Mouse (Mus musculus): ENCODE results near the gene Cfap61.

The Cfap61 gene

GRCm38 (mm10) chr2:146010816-146011215, 76.2 kb downstream of the Cfap61 start:
- DNase-seq (ENCODE audit: low read depth, low spot score), result no peak

- no peak for DNase-seq (ENCODE audit: low read depth, low spot score)
Measured at GRCm38 (mm10) chr2:146015341-146016186, 81.0 kb downstream of the Cfap61 start.

GRCm38 (mm10) chr2:146022846-146023245, 88.3 kb downstream of the Cfap61 start:
- no peak for DNase-seq (ENCODE audit: low read depth, low spot score)

- DNase-seq (ENCODE audit: low read depth, low spot score), result no peak
Measured at GRCm38 (mm10) chr2:146043640-146044039, 109.1 kb downstream of the Cfap61 start.

DNA sequence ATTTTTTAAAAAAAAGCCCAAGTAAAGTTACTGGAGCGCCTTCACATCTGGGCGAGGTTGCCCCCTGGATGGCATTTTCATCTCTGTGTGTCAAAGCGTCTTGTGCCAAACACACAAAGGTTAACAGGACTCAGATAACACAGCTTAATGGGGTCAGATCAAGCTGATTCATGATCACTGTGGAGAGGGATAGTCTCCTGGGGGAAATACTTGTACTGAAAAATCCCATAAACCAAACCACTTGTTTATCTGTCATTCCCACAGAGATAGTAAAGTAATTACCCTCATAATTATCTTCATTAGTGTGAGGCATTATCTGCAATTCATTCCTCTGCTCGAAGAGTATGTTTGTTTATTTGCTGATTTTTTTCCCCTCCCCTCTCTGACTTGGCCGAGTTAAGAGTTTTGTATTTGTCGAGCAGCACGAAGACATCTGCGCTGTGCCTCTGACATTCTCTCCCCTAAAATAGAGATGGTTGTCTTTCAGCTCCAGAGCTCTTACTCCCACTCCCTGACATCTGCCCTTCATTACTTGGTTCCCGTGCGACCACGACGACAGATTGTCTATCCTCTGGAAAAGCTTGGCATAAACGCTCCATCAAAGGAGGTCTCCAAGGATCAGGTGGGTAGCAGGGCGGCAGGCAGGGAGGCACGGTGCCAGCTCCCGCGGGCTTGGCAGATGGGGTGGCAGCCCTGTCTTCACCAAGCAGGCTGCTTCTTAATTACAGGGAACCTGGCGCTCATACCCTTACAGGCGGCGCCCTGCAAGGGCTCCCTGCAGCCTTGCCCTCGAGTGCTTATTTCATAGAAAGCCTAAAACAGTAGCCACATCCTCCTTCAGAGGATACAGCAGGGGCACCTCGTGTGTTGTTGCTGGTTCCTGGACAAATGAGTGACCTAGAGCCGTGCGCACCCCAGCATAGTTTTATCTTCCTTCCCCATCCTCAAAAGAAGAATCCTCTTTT, 110.6 kb downstream of the Cfap61 start:
- no peak for DNase-seq (ENCODE audit: low read depth, low spot score)

DNA sequence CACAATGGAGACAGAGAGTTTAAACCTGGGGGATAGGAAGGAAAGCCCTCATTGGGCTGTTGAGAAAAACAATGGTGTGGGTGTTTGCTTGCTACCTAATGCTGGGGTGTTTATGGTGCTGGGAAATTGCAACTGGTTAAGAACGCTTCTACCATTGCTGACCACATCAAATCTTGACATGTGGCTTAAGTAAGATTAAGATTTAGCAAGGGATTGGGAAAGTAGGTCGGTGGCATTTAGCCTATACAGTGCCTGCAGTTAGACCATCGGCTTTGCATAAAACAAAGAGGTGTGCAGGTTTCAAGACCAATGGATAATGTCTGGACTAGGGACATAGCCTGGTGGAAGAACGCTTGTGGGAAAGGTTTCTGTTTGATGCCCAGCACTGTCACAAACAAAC, 113.1 kb downstream of the Cfap61 start:
- DNase-seq (ENCODE audit: low read depth, low spot score), result peak; percentile 85

DNA sequence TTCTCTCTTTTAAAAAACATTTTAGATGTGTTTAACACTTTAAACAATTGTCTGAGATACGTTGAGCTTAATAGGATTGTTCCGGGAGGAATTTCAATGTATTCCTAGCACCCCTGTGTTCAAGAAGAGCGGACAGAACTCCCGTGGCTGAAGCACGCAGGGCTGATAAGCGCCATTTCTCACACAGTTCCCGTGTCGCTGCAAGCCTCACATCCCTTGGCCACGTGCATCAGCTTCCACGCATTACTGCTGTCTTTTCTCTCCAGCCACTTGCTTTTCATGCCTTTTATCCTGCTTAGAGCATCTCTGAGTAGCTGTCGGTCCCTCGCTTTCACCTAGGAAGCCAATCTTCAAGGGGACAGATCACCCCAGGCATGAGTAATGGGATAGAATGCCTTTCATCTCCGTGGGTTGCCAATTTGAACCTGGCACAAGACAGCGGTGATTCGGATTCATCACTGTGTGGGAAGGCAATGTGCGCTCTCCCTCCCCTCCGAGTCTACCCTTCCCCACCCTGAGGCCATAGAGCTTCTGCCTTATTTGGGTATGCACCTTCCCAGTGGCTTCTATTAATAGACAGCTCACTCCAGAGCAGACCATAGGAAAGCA, 113.7 kb downstream of the Cfap61 start:
- no peak for DNase-seq (ENCODE audit: low read depth, low spot score)

DNA sequence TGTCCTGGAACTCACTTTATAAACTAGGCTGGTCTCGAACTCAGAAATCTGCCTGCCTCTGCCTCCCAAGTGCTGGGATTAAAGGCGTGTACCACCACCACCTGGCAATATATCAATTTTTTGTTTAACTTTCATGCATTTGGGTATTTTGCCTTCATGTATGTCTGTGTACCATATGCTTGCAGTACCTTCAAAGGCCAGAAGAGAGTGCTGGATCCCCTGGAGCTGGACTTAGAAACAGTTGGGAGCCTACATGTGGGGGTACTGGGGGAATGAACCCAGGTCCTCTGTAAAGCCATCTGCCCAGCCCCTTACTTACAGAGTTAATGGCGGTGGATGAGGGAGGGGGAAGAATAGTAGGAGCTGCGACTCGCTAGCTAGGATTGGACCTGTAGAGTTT, 114.8 kb downstream of the Cfap61 start:
- DNase-seq (ENCODE audit: low read depth, low spot score), result no peak

GRCm38 (mm10) chr2:146050069-146050468, 115.5 kb downstream of the Cfap61 start:
- no peak for DNase-seq (ENCODE audit: low read depth, low spot score)

- no peak for DNase-seq (ENCODE audit: low read depth, low spot score)
Measured at GRCm38 (mm10) chr2:146051334-146051733, 116.8 kb downstream of the Cfap61 start.

DNA sequence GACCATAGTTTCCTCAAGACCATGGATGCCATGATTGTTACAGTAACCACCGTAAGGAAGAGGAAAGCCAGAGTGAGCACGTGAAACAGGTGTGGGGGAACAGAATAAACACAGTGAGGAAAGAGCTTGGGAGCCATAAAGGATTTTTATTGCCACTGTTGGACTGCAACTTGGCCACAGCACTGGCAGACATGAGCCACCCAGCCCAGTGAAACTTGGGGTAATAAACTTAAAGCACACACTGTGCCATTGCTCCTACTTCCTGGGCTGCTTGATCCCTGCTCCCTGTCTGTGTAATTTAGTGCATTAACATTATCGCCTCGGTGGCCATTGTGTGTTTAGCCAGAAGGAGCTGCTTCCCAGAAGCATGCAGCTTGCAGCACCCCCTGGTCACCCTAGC, 122.5 kb downstream of the Cfap61 start:
- DNase-seq (ENCODE audit: low read depth, low spot score), result no peak

DNA sequence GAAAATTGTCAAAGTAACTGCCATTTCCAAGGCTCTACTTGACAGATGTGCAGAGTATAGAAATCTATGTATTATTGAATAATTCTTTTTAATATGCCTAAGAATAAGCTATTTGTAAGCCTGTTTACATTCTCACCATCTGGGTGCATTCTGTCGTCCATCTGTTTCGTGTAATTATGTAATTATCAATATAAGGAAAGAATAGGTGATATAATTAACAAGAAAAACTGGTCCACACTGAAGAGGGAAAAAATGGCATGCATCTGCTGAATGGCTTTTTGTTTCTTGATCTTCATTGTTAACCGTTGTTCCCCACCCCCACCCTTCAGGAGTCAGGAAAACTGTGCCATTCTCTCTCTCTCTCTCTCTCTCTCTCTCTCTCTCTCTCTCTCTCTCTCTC, 124.2 kb downstream of the Cfap61 start:
- DNase-seq (ENCODE audit: low read depth, low spot score), result no peak

- no peak for DNase-seq (ENCODE audit: low read depth, low spot score)
Measured at GRCm38 (mm10) chr2:146061421-146062300, 127.1 kb downstream of the Cfap61 start.

DNA sequence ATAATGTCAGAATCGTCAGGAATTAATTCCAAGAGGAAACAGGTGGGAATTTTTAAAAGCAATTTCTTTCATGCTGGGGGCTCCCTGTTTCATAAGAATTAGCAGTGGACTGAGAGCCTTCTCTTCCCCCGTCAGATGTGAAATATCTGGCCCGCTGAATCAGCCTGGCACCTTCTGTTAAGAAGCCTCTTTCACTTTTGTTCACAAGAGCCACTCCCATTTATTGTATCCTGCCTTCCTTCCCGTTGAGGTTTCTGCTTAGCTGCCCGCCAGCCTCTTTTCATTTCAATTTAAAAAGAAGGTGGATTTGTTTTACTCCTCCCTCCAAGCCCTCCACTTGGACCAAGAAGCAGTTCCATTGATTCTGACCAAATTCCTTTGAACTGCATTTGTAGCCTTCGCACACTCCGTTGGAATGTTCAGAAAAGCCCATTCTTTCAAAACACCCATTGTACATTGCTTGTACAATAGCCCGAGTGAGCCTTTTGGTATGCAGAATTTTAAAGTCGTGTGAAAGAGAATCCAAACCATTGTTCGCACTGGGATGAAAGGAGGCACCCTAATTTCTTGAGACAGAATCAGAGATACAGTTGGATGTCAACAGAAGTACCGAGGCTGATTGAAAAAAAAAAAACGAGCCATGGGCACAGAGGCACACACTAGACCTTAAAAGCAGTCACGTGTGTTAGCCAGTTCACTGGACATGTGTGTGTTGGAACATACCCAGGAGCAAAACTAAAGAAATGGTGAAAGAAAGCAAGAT, 127.9 kb downstream of the Cfap61 start:
- no peak for DNase-seq (ENCODE audit: low read depth, low spot score)

GRCm38 (mm10) chr2:146063093-146064074, 128.8 kb downstream of the Cfap61 start:
- no peak for DNase-seq (ENCODE audit: low read depth, low spot score)

- no peak for DNase-seq (ENCODE audit: low read depth, low spot score)
Measured at GRCm38 (mm10) chr2:146067364-146067763, 132.8 kb downstream of the Cfap61 start.

GRCm38 (mm10) chr2:146073300-146073699, 138.7 kb downstream of the Cfap61 start:
- no peak for DNase-seq (ENCODE audit: low read depth, low spot score)

GRCm38 (mm10) chr2:146077117-146077516, 142.5 kb downstream of the Cfap61 start:
- no peak for DNase-seq (ENCODE audit: low read depth, low spot score)

GRCm38 (mm10) chr2:146080282-146080681, 145.7 kb downstream of the Cfap61 start:
- no peak for DNase-seq (ENCODE audit: low read depth, low spot score)

Measured in retina, adult 2 months (tissue).